Mouse (Mus musculus): ENCODE measurements around the gene Ncaph.
"Not testable (repeated sequence)": the region's sequence is repeated elsewhere in the genome, so short reads cannot be mapped to it uniquely, and the experiment has no call there.

The Ncaph gene

DNA sequence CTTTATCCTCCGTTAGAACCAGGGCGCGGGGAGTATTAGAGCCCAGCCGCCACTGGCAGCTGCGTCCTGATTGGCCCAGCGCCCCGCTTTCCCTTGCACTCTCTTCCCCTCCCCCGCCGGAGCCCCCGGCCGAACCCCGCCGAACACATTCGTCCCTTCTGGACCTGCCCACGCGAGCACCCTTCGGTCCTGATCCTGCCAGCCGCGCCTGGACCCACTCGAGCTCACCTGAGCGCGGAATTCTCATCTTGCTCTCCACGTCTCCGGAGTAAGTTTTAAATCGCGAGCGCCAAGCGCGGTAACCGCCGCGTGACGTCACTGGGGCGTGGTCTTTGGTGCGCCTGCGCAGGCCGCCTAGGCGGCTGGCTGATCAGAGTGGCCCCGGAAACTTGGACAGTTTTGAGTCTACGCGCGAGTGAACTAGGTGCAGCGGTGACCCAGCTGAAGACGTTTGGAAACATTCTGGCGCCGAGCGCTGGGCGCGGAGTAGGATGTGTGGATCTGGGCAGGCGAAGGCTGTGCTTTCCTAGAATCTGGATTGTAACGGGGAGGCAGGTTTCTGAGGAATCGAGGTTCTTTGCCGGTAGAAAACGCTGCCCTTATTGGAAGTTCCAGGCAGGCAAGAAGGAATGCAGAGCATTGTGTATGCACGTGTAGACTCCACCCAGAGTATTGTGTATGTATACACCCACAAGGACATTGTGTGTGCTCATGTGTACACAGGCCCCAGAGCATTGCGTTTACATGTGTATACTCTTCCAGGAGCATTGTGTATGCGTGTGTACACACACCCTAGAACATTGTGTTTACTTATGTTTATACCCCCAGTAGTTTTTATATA, at the start of gene Ncaph:
Gene Ncaph, minus strand, starts transcription at position 334 of the 841 bp plus-strand sequence.
- peak; percentile 64 for DNase-seq (ENCODE audit: extremely low read depth, low read depth)

DNA sequence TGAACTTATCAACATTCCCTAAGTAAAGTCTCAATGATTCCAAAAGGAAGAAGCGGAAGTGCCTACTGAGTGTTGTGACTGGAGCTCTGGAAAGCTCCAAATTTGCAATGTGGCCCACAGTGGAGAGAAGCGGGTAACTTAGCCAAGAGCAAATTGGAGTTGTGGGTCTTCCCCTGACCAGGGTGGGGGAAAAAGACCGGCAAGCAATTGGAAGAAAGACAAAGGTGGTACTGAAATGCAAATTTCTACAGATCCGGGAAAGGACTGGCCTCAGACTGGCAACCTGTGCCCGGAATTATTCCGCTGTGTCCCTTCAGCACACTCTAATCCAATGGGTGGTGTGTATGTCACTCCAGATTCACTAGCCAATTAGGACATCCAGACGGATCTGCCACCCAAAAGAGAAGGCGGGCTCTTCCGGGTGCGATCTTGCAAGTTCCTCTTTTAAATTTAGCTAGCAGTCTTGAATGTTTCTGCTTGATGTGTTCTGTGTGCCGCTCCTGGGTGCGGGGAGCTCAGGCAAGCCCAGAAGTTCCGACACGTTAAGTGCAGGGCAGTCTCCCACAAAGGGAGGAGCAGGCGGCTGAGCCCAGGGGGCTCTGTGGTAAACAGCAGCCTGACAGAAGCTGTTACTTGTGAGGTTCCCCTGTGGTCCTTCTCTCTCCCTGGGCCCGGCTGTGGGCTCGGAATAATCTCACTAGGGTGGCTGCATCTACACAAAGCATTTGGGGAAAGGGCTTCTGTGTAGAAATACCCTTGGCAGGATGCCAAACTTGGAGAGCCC, 49.0 kb upstream of the Ncaph start:
- no peak for DNase-seq (ENCODE audit: extremely low read depth, low read depth)

DNA sequence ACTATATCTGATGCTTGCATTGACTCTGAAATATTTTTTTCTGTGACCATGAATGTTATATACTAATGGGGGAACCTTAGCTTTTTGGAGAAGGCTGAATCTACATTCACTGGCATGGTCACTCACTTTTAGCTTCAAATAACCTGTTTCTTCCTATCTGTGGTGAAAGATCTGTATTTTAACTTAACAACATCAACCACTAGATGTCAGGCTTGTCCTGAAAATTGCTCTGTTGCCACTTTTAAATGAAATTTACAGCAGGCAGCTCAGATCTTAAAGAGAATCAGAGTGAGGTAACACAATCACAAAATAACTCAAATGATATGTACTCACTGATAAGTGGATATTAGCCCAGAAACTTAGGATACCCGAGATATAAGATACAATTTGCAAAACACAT, 32.5 kb upstream of the Ncaph start:
- peak; percentile 22 for DNase-seq (ENCODE audit: extremely low read depth, low read depth)

DNA sequence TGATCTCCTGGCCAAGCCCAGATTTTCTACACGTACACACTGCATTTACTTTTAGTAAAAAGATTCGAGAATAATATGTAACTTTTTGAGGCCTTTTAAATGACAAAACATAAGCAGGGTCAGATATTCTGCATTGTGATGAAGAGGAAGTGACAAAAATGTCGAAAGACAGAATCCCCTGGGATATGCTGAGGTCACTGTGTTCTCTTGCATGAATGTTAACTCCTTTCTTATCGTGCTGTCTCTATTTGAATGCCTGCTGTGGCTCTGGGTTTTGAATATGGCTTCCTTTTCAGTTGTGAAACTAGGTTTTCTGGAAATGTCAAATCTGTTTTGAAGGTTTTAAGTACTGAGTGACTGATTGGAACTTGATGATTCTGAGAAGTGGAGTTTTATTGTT, 31.9 kb upstream of the Ncaph start:
- no peak for DNase-seq (ENCODE audit: extremely low read depth, low read depth)

DNA sequence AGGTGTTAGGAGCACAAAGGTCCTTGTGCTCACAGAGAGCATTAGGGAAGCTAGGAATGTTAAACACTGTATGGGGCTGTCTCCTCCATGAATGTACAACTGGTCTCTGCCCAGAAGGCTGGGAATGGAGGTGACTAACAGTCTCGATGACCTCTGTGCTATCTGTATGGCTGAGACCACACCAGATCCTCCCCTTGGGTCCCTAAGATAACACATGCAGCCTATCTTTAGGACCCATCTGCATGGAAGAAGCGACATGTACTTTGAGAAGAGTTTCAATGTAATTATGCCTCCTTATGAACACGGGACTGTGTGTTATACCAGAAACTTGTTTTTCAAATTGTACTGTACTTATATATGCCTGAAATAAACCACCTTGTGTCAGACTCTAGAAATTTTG, 11.9 kb upstream of the Ncaph start:
- no peak for DNase-seq (ENCODE audit: extremely low read depth, low read depth)

DNA sequence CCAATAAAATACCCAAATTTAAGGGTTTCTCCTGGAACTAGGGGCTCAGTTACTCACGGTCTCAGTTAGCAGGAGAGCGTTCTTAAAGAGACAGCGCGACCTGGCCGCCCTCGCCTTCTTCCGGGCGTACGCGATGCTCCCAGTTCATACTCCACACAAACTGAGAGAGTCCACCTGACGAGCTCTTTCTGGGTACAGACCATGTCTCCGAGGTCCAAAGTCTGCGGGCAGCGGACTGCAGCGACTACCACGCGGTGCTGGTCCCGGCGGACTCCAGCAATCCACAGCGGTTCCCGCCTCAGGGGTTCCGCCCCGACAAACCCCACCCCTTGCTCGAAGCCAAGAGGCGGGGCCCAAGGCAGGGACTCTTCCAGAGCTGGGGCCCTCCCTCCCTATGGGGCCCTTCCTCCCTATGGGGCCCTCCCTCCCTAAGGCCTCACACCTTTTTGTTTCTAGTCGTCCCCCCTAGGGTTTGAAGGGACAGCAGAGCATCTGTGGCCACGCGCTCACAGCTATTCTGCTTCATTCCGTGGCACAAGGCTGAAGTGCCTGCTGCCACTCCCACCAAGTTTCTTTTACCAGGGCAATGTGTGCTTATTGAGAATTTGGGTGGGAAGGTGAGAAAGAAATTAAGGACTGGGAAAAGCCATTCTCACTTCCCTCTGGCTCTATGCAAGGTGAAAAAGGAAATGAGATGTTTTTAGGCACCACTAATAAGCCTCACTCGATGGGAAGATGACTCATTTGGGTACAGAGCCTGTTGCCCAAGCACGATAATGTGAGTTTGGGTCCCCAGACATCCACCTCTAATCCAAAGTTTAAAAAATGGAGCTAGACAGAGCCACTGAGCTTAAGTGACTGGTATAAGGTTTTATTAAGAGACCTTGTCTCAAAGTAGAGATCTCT, 9.7 kb upstream of the Ncaph start, which contains the start of gene Itpripl1:
Gene Itpripl1, minus strand, starts transcription at position 285 of the 906 bp plus-strand sequence.
- peak; percentile 62 for DNase-seq (ENCODE audit: extremely low read depth, low read depth)

DNA sequence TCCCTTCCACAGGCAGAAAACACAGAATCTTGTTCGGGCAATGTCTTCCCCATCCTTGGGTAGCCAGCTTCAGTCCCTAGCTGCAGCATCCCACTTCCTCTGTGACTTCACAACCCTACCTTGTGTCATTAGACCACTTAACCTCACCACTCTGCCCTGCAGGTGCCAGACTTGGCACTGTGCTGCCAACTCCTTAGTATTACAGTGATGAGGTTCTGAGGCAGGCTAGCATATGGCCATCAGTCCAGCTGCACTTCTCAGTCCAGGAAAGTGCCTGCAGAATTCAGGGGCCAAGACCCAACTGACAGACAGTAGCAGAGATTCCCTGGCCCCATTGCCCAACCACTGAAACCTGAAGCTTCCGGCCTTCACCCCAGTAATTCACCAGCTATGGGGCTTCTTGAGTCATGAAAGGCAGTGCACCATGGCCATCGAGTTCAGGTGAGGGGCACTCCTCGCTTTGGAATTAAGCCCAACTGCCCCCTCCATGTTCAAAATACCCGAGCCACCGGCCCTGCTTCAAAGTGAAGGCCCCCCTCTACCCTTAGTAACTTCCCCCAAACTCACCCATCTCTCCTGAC, 8.9 kb upstream of the Ncaph start:
- DNase-seq (ENCODE audit: extremely low read depth, low read depth) = no peak

DNA sequence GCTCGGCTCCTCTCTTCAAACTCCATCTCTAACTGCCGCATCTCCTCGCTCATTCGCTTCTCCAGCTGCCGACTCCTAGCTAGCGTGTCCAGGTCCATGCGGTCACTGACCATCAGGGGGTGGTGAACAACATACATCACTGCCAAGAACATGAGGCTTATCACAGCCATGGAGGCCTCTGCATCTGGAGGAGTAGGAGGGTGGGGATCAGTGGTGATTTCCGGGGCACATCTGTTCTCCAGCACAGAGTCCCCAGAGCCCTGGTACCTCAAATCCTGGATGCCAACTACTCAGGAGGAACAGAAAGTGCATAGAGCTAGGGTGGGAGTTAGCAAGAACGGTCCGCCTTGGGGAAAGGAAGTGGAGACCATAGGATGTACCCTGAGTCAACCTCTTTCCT, 8.3 kb upstream of the Ncaph start:
- DNase-seq (ENCODE audit: extremely low read depth, low read depth) = no peak

DNA sequence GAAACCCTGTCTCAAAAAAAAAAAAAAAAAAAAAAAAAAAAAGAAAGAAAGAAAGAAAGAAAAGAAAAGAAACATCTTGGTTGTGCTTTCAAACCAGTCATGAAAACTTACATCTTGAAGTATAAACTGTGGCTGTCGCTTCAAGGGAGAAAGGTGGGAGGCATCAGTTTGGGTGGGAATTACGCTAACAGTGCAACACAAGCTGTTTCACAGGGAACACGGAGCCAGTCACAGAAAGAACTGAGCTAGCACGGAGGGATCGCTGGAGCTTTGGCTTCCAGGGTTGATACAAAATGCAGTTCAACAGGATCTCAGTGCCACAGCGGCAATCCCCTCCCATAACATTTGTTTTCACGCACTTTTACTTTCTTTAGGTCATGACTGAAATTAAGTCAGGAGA, 6.3 kb upstream of the Ncaph start:
- no peak for DNase-seq (ENCODE audit: extremely low read depth, low read depth)

DNA sequence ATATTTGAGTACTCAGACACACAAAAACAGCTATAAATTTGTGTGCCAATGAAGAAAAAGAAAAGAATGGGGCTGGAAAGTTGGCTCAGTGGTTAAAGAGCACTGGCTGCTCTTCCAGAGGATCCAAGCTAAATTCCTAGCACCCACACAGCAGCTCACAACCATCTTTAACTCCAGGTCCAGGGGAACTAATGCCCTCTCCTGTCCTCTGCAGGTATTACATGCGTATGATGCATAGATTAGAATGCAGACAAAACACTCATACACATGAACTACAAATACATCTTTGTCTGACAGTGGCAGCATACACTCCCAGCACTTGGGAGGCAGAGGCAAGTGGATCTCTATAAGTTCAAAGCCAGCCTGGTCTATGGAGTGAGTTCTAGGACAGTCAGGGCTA, 5.9 kb upstream of the Ncaph start:
- DNase-seq (ENCODE audit: extremely low read depth, low read depth) = no peak

DNA sequence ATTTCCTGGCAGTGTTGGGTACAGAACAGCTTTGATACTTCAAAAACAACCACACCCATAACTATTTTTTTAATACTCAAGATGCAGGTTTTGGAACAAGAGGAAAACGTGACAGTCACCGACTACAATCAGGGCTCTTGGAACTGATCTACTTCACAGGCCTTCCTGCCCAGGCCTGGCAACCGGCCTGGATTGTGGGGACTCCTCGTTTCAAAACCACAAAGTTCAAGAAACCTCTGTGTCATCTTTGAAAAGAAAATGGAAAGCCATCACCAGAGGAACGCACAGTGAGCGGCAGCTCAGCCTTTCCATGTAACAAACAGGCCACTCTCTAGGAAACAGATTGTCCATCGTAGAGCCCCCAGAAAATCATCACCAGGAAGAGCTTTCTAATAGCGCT, 5.3 kb upstream of the Ncaph start:
- DNase-seq (ENCODE audit: extremely low read depth, low read depth) = no peak

DNA sequence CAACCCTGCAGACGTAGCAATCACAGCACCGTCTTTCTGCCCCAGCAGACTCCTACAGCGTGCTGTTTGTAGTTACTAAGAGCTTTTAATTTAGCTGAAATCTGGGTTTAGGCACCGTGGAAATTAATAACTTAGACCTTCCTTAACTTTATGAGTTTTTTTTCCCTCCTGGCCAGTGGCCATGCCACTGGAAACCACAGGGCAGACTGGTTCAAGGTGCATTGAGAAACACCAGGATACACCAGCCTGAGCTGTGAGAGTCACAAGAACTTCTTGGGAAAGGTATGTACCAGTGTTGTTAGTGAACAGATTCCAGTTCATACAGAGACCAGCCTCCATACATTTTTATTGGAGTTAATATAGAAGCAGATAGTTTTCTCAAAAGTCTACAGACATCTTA, 4.7 kb upstream of the Ncaph start:
- DNase-seq (ENCODE audit: extremely low read depth, low read depth) = no peak

DNA sequence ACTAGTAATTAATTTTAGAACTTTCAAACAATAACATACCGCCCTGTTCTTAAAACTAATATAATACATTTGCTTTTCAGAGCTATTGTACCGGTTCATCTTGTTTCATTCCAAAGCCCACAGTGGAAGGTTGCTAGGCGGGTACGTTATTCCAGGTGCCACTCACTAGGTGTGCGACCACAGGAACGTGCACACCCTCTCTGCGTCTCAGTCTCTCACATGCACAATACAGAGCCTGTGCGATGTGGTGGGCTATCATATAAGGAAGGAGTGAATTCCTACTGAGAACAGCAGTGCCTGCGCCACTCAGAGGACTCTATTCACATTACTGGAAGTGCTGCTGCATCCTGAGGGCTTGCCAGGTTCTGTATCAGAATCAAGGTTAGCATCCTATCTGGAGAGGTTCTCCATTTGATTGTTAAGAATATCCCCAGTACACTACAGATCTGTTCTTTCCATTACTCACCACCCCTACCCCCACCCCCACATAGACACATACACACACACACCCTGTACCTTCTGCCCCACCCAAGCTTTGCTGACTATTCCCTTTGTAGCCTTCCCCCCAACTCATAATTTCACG, 4.2 kb upstream of the Ncaph start:
- DNase-seq (ENCODE audit: extremely low read depth, low read depth) = no peak

DNA sequence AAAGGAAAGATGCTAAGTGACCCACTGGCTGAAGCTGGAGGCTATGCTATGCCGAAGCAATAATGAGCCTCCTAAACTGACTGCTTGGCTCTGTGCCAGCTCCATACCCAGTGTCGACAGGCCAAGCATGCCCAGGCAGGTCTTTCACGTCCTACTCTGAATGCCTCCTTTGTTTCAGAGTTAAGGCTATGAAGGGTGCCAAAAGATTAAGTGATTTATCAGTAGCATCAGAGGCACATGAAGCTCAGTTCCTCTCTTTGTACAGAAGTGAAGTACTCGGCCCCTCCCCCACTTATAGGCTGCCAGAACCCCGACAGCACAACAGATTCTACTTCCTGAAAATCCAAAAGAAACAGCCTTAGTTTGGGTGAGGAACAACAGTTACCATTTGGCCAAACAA, 3.2 kb upstream of the Ncaph start:
- DNase-seq (ENCODE audit: extremely low read depth, low read depth) = peak; percentile 87

DNA sequence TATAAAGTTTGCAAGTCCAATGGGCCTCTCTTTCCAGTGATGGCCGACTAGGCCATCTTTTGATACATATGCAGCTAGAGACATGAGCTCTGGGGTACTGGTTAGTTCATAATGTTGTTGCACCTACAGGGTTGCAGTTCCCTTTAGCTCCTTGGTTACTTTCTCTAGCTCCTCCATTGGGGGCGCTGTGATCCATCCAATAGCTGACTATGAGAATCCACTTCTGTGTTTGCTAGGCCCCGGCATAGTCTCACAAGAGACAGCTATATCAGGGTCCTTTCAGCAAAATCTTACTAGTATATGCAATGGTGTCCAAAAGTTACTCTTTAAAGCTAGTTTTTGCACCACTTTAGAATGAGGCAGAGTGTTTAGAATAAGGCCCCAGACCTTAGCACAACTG, 1.5 kb upstream of the Ncaph start:
- not testable (repeated sequence) for DNase-seq (ENCODE audit: extremely low read depth, low read depth)

DNA sequence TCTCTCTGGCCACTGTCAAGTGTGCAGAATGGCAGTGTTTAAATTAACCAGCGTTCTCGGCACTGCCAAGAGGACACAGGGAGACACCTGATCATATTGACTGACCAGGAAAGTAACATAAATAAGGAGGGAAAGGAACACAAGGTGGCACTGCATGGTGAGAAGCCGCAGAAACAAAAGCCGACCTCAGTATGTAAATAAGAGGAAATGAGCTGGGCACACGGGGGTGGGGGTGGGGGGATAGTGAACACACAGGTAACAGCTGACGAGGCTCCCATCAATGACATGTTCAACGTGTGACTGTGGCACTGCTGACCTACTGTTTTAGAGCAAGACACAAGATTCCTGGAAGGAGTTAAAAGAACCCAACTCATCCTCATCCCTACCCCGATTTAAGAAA, 2.4 kb downstream of the Ncaph start:
- no peak for DNase-seq (ENCODE audit: extremely low read depth, low read depth)

DNA sequence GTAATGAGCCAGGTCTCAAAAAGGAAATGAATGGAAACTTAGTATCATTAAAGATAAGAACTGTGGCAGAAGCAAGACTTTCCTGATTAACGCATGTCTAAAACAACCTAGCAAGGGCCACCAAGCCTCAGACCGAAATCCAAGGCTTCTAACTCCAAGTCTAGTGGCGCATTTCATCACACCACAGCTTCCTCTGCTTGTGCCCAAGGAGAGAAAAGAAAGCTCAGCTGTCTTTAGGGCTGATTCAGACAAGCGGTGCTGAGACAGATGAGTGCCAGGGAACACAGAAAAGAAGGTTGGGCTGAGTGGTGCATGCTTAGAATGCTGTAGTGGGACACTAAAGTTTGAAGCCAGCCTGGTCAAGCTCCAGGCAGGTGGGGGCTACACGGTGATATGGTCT, 4.8 kb downstream of the Ncaph start:
- DNase-seq (ENCODE audit: extremely low read depth, low read depth) = no peak

DNA sequence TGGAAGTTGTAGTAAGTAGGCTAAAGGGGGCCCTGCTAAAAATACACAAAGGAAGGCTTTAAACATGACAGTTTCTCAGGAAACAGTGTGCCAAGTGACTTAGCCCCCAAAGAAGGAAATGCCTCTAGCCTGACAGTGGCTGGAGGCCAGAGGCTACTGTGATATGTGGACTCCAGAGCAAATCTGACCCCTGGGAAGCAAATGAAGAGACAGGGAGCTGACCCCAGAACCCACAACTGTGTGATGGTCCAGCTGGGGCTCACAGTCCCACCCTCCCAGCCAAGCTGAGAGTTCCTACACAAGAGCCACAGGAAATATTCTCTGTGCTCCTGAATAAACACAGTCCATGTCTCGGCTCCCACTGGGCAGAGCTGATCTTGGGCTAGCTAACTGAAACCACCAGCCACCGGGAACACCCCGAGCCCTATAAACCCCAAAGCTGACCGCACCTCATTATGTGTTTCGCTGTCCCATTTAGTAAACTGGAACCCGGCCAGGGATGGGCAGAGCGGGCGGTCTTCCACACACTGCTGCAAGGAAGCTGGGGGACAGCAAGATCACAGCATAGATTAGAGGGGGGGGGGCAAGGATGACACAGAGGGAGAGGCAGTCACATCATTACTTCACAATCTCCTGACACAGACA, 12.0 kb downstream of the Ncaph start:
- DNase-seq (ENCODE audit: extremely low read depth, low read depth) = no peak

DNA sequence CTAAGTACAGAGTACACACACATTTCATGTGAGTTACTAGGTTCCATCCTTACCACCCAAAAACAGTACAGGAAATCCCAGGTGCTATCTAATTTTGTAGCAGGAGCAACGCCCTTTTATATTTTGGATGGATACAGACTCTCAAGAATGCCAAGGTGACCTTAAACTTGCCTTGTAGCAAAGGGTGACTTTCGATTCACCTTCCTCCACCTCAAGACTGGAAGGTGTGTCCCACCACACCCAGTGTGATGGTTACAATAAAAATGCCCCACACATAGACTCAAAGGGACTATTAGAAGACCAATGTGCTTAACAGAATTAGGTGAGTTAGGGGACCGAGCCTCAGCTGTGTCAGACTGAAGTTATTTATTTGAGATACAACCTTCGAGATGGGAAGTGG, 24.8 kb downstream of the Ncaph start:
- no peak for DNase-seq (ENCODE audit: extremely low read depth, low read depth)

DNA sequence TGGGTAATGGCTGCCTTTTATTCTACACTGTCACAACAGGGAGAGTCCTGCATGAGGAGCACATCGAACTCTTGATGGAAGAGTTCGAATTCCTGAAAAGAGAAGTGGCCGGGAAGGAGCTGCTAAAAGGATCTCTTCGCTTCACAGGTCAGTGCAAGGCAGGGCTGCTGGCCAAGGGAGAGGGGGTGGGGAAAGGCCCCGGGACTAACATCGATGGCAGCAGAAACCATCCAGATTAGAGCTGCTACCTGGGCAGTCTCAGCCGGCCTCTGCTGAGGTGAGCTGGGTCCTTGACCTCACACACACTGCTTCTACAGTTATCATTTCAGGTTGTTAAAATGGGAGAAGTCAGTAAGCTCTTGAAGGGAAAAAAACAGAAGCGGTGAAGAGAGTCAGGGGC, 41.8 kb downstream of the Ncaph start:
- DNase-seq (ENCODE audit: extremely low read depth, low read depth) = no peak

Measured in MEL-GATA-1-ER (cell line).